Comparison of ENCODE assay signal across 28 mouse cellular contexts in genomic region chr1:179570482-179570881, GRCm38 (mm10). TPM values are rescaled to one million over a fixed set of nuclear protein-coding genes. Genes with fewer than 3 reads are reported as not detected.
DNase-seq lines count a peak whose midpoint lies in the region; ATAC-seq and TF ChIP-seq lines count a peak whose summit lies in the region.
"Had no signal": no experiment of that assay in that cellular context is flagged by ENCODE, and none has a peak within 500 bp of the region (broad histone marks: within the 10 kb centered on the region; RNA-seq: fewer than 3 reads in every experiment).

No protein-coding gene starts in this region.

- TF ChIP-seq EP300 in liver, postnatal 0 days (IDR thresholded peaks at IDR 0.05; ENCODE audit: low read depth) = no peak

- H3K9ac ChIP-seq in forebrain, postnatal 0 days = no peak overlapping the region
- H3K9ac ChIP-seq in liver, embryonic 13.5 days = no peak overlapping the region
- H3K9ac ChIP-seq in liver, postnatal 0 days (replicated peaks) = no peak overlapping the region
- H3K9ac ChIP-seq: heart, embryonic 13.5 days; hindbrain, embryonic 14.5 days; limb, embryonic 12.5 days; midbrain, embryonic 13.5 days; neural tube, embryonic 12.5 days; stomach, embryonic 15.5 days had no signal

- no peaks in the 10 kb centered on the region for H3K9me3 ChIP-seq in forebrain, postnatal 0 days (ENCODE audit: low read length)
- H3K9me3 ChIP-seq in forebrain, embryonic 10.5 days = no peaks in the 10 kb centered on the region
- no peaks in the 10 kb centered on the region for H3K9me3 ChIP-seq in liver, embryonic 13.5 days (replicated peaks)
- H3K9me3 ChIP-seq in liver, postnatal 0 days (ENCODE audit: low read length) = no peaks in the 10 kb centered on the region
- H3K9me3 ChIP-seq: embryonic facial prominence, embryonic 10.5 days; heart, embryonic 13.5 days; limb, embryonic 12.5 days; midbrain, embryonic 13.5 days; neural tube, embryonic 12.5 days; stomach, embryonic 15.5 days had no signal

- ATAC-seq in forebrain, postnatal 0 days = 0 out of 2 replicates have a peak, but pooled peaks have one; percentile 10
- ATAC-seq in liver, embryonic 13.5 days (ENCODE audit: low read depth) = peak; percentile 44; the same call in 1 of the 2 replicates
- no peak; the same call in 1 of the 2 replicates for ATAC-seq in liver, postnatal 0 days
- ATAC-seq: inflammation-experienced regulatory T-cells, adult 6 months; midbrain, embryonic 13.5 days had no signal

- H3K4me3 ChIP-seq in forebrain, postnatal 0 days (ENCODE audit: low read depth, low read length) = no peak overlapping the region
- H3K4me3 ChIP-seq in forebrain, embryonic 10.5 days = no peak overlapping the region
- H3K4me3 ChIP-seq in liver, embryonic 13.5 days (replicated peaks) = no peak overlapping the region
- H3K4me3 ChIP-seq in liver, postnatal 0 days (ENCODE audit: low read depth, low read length) = no peak overlapping the region
- H3K4me3 ChIP-seq in embryonic fibroblast, embryonic 13.5 days (ENCODE audit: insufficient read depth, low read length) = no peak overlapping the region
- H3K4me3 ChIP-seq: embryonic facial prominence, embryonic 10.5 days; heart, embryonic 13.5 days; limb, embryonic 12.5 days; midbrain, embryonic 13.5 days; neural tube, embryonic 12.5 days; stomach, embryonic 15.5 days had no signal

- H3K27me3 ChIP-seq in forebrain, postnatal 0 days (ENCODE audit: insufficient read depth, low read length) = no peaks in the 10 kb centered on the region
- H3K27me3 ChIP-seq in forebrain, embryonic 10.5 days (ENCODE audit: poor library complexity, severe bottlenecking) = no peaks in the 10 kb centered on the region
- H3K27me3 ChIP-seq in liver, embryonic 13.5 days = no peaks in the 10 kb centered on the region
- no peaks in the 10 kb centered on the region for H3K27me3 ChIP-seq in liver, postnatal 0 days (ENCODE audit: insufficient read depth, low read length)
- H3K27me3 ChIP-seq: heart, embryonic 13.5 days; limb, embryonic 12.5 days; midbrain, embryonic 13.5 days; neural tube, embryonic 12.5 days; stomach, embryonic 15.5 days had no signal

- no peak overlapping the region for H3K27ac ChIP-seq in forebrain, postnatal 0 days (ENCODE audit: low read depth, low read length)
- H3K27ac ChIP-seq in forebrain, embryonic 10.5 days = no peak overlapping the region
- H3K27ac ChIP-seq in liver, embryonic 13.5 days = no peak overlapping the region
- H3K27ac ChIP-seq in liver, postnatal 0 days (ENCODE audit: low read depth) = no peak overlapping the region
- H3K27ac ChIP-seq in embryonic fibroblast, embryonic 13.5 days (ENCODE audit: insufficient read depth, low read length) = peak overlapping the region; percentile 80
- H3K27ac ChIP-seq: embryonic facial prominence, embryonic 10.5 days; heart, embryonic 13.5 days; hindbrain, embryonic 14.5 days; limb, embryonic 12.5 days; midbrain, embryonic 13.5 days; neural tube, embryonic 12.5 days; stomach, embryonic 15.5 days had no signal

- no peak for TF ChIP-seq CTCF in forebrain, postnatal 0 days (IDR thresholded peaks at IDR 0.05; ENCODE audit: low read depth)
- no peak for TF ChIP-seq CTCF in liver, postnatal 0 days (IDR thresholded peaks at IDR 0.05; ENCODE audit: low read depth)
- no peak for TF ChIP-seq CTCF in embryonic fibroblast, embryonic 13.5 days (IDR thresholded peaks at IDR 0.05; ENCODE audit: borderline replicate concordance, insufficient read depth, low read length)

- WGBS in forebrain, postnatal 0 days = 93% methylated on average over 1 of the region's 1 CpGs
- WGBS in forebrain, embryonic 10.5 days = 98% methylated on average over 1 of the region's 1 CpGs
- whole genome bisulfite sequencing in liver, embryonic 13.5 days (ENCODE audit: insufficient replicate concordance) = 94% methylated on average over 1 of the region's 1 CpGs
- WGBS in liver, postnatal 0 days (ENCODE audit: insufficient replicate concordance) = 83% methylated on average over 1 of the region's 1 CpGs

- DNase-seq in forebrain, postnatal 0 days = no peak
- no peak for DNase-seq in forebrain, embryonic 10.5 days (ENCODE audit: extremely low spot score, low spot score)
- DNase-seq in liver, embryonic 13.5 days = no peak
- no peak for DNase-seq in liver, postnatal 0 days
- DNase-seq in 416B (ENCODE audit: low read depth) = peak; percentile 71
- DNase-seq in testis, postnatal 10 days (ENCODE audit: low spot score) = no peak
- DNase-seq in right cerebral cortex, postnatal 36 days (ENCODE audit: low spot score in 2 of 2) = no peak
- DNase-seq: cerebellum, adult 11 months; cerebellum, adult 9-11 months; gastrocnemius, postnatal 25 days; heart, adult 18-20 months; heart, postnatal 14 days; kidney, adult 8-10 months; kidney, postnatal 25 days; lung, postnatal 10 days; retina, postnatal 1 day; right cerebral cortex, postnatal 25 days; thymus, adult 2 months; thymus, postnatal 4 days had no signal

- no peak for TF ChIP-seq POLR2A in embryonic fibroblast, embryonic 13.5 days (IDR thresholded peaks at IDR 0.05; ENCODE audit: low read depth, low read length)

- no peaks in the 10 kb centered on the region for H3K4me1 ChIP-seq in forebrain, postnatal 0 days (ENCODE audit: insufficient read depth)
- peaks cover 10% of the 10 kb centered on the region for H3K4me1 ChIP-seq in forebrain, embryonic 10.5 days
- peaks cover 57% of the 10 kb centered on the region for H3K4me1 ChIP-seq in liver, embryonic 13.5 days (replicated peaks)
- peaks cover 7% of the 10 kb centered on the region for H3K4me1 ChIP-seq in liver, postnatal 0 days (ENCODE audit: insufficient read depth)
- peaks cover 21% of the 10 kb centered on the region for H3K4me1 ChIP-seq in embryonic fibroblast, embryonic 13.5 days (ENCODE audit: control insufficient read depth, insufficient read depth, low read length)

- no peak overlapping the region for H3K4me2 ChIP-seq in forebrain, postnatal 0 days (ENCODE audit: low read depth)
- H3K4me2 ChIP-seq in liver, embryonic 13.5 days = no peak overlapping the region
- no peak overlapping the region for H3K4me2 ChIP-seq in liver, postnatal 0 days (ENCODE audit: low read depth, low read length)
- H3K4me2 ChIP-seq: heart, embryonic 13.5 days; hindbrain, embryonic 14.5 days; limb, embryonic 12.5 days; midbrain, embryonic 13.5 days; neural tube, embryonic 12.5 days; stomach, embryonic 15.5 days had no signal

- no peaks in the 10 kb centered on the region for H3K36me3 ChIP-seq in forebrain, postnatal 0 days (ENCODE audit: insufficient read depth)
- H3K36me3 ChIP-seq in forebrain, embryonic 10.5 days (replicated peaks) = no peaks in the 10 kb centered on the region
- H3K36me3 ChIP-seq in liver, embryonic 13.5 days = no peaks in the 10 kb centered on the region
- no peaks in the 10 kb centered on the region for H3K36me3 ChIP-seq in liver, postnatal 0 days (replicated peaks; ENCODE audit: insufficient read depth, low read length)
- H3K36me3 ChIP-seq: embryonic facial prominence, embryonic 10.5 days; heart, embryonic 13.5 days; limb, embryonic 12.5 days; midbrain, embryonic 13.5 days; neural tube, embryonic 12.5 days; stomach, embryonic 15.5 days had no signal

RNA-seq across cellular contexts. Expression of gene Cnst, which starts 24.3 kb away (rescaled TPM):
- total RNA-seq in forebrain, postnatal 0 days (2014; rRNA removed) = 26.0 and 28.5 TPM in 2 replicates
- polyA plus RNA-seq in forebrain, postnatal 0 days (2015; fragmentation: Nextera tagmentation; extraction: Ambion mirVana) = 8.6 and 12.8 TPM in 2 replicates
- 17.4 and 18.5 TPM in 2 replicates for polyA plus RNA-seq in forebrain, embryonic 10.5 days (2016; fragmentation: Nextera tagmentation; extraction: Ambion mirVana)
- polyA plus RNA-seq in liver, embryonic 13.5 days (2015; fragmentation: Nextera tagmentation; extraction: Ambion mirVana) = 10.7 and 14.4 TPM in 2 replicates
- 5.0 and 5.8 TPM in 2 replicates for polyA plus RNA-seq in liver, postnatal 0 days (2015; fragmentation: Nextera tagmentation; extraction: Ambion mirVana)
- polyA plus RNA-seq in embryonic fibroblast, embryonic 13.5 days (2011; ENCODE audit: insufficient read length, low read depth, missing spikeins) = 15.9 and 19.3 TPM in 2 replicates

RNA-seq across cellular contexts. Expression of gene Tfb2m, which starts 24.4 kb away (rescaled TPM):
- total RNA-seq in forebrain, postnatal 0 days (2014; rRNA removed) = 21.8 and 22.3 TPM in 2 replicates
- polyA plus RNA-seq in forebrain, postnatal 0 days (2015; fragmentation: Nextera tagmentation; extraction: Ambion mirVana) = 45.9 and 47.3 TPM in 2 replicates
- polyA plus RNA-seq in forebrain, embryonic 10.5 days (2016; fragmentation: Nextera tagmentation; extraction: Ambion mirVana) = 22.9 and 27.2 TPM in 2 replicates
- 17.3 and 21.4 TPM in 2 replicates for polyA plus RNA-seq in liver, embryonic 13.5 days (2015; fragmentation: Nextera tagmentation; extraction: Ambion mirVana)
- polyA plus RNA-seq in liver, postnatal 0 days (2015; fragmentation: Nextera tagmentation; extraction: Ambion mirVana) = 16.3 and 17.6 TPM in 2 replicates
- polyA plus RNA-seq in embryonic fibroblast, embryonic 13.5 days (2011; ENCODE audit: insufficient read length, low read depth, missing spikeins) = 30.3 and 35.1 TPM in 2 replicates

RNA-seq across cellular contexts. Expression of gene Smyd3, which starts 52.6 kb away (rescaled TPM):
- total RNA-seq in forebrain, postnatal 0 days (2014; rRNA removed) = 18.2 and 19.0 TPM in 2 replicates
- polyA plus RNA-seq in forebrain, postnatal 0 days (2015; fragmentation: Nextera tagmentation; extraction: Ambion mirVana) = 26.8 and 27.6 TPM in 2 replicates
- 14.7 and 18.0 TPM in 2 replicates for polyA plus RNA-seq in forebrain, embryonic 10.5 days (2016; fragmentation: Nextera tagmentation; extraction: Ambion mirVana)
- polyA plus RNA-seq in liver, embryonic 13.5 days (2015; fragmentation: Nextera tagmentation; extraction: Ambion mirVana) = 6.6 and 7.9 TPM in 2 replicates
- 5.0 and 5.1 TPM in 2 replicates for polyA plus RNA-seq in liver, postnatal 0 days (2015; fragmentation: Nextera tagmentation; extraction: Ambion mirVana)
- polyA plus RNA-seq in embryonic fibroblast, embryonic 13.5 days (2011; ENCODE audit: insufficient read length, low read depth, missing spikeins) = 12.2 and 12.3 TPM in 2 replicates
